Mouse (Mus musculus): ENCODE measurements at regions not wholly inside any gene's neighbourhood (a gene's known extent, or its start where the extent isn't known, plus 50 kb on each side); places are given as distances from the start of the nearest gene placed in this dataset.

- DNase-seq = no peak
Measured at GRCm38 (mm10) chr3:42129821-42130560, 387.6 kb downstream of the D3Ertd751e start.

GRCm38 (mm10) chr3:42132322-42132721 is 389.9 kb downstream of the D3Ertd751e start:
- DNase-seq = no peak

- DNase-seq = no peak
Measured at GRCm38 (mm10) chr3:42153372-42153771, 411.0 kb downstream of the D3Ertd751e start.

GRCm38 (mm10) chr3:42154909-42155308 is 412.5 kb downstream of the D3Ertd751e start:
- DNase-seq = no peak

- DNase-seq = no peak
Measured at GRCm38 (mm10) chr3:42163666-42164065, 421.3 kb downstream of the D3Ertd751e start.

- DNase-seq = no peak
Measured at GRCm38 (mm10) chr3:42199206-42199605, 456.8 kb downstream of the D3Ertd751e start.

GRCm38 (mm10) chr3:42201373-42201772 is 459.0 kb downstream of the D3Ertd751e start:
- DNase-seq = no peak

GRCm38 (mm10) chr3:42205640-42206039 is 463.2 kb downstream of the D3Ertd751e start:
- no peak for DNase-seq

GRCm38 (mm10) chr3:42211420-42211819 is 469.0 kb downstream of the D3Ertd751e start:
- no peak for DNase-seq

- DNase-seq = no peak
Measured at GRCm38 (mm10) chr3:42212456-42212855, 470.0 kb downstream of the D3Ertd751e start.

GRCm38 (mm10) chr3:42213163-42213562 is 470.8 kb downstream of the D3Ertd751e start:
- DNase-seq = no peak

- DNase-seq = peak in 1 of 2 experiments; percentile 3
Measured at GRCm38 (mm10) chr3:42214624-42215276, 472.3 kb downstream of the D3Ertd751e start.

GRCm38 (mm10) chr3:42218719-42219118 is 476.3 kb downstream of the D3Ertd751e start:
- DNase-seq = no peak

GRCm38 (mm10) chr3:42227679-42228398 is 485.4 kb downstream of the D3Ertd751e start:
- no peak for DNase-seq

- no peak for DNase-seq
Measured at GRCm38 (mm10) chr3:42228399-42228755, 486.0 kb downstream of the D3Ertd751e start.

- no peak for DNase-seq
Measured at GRCm38 (mm10) chr3:42232268-42232667, 489.9 kb downstream of the D3Ertd751e start.

GRCm38 (mm10) chr3:42233756-42234155 is 491.3 kb downstream of the D3Ertd751e start:
- no peak for DNase-seq

GRCm38 (mm10) chr3:42235515-42235914 is 493.1 kb downstream of the D3Ertd751e start:
- DNase-seq = no peak

Data from kidney, adult 8-10 months (tissue).